Mouse (Mus musculus) lung, postnatal 0 days (tissue): ENCODE measurements around the gene Cntnap4.

Experiments
- CTCF ChIP-seq: IDR thresholded peaks from 2 replicates; pipeline ENCODE4 v1.5.1; 2016; ENCODE audit warnings: antibody characterized with exemption, mild to moderate bottlenecking
- EP300 ChIP-seq: IDR thresholded peaks from 2 replicates; pipeline ENCODE4 v1.6.1; 2016; ENCODE audit warnings: antibody characterized with exemption, mild to moderate bottlenecking, control low read depth

GRCm38 (mm10) chr8:112755171-112755570 is 185.3 kb downstream of the Cntnap4 start:
- TF ChIP-seq CTCF (no peak), EP300 (no peak)
